Mouse (Mus musculus) 416B (cell line): ENCODE results near the gene Gm3127.
"Not testable (repeated sequence)": the region's sequence is repeated elsewhere in the genome, so short reads cannot be mapped to it uniquely, and the experiment has no call there.

Experiments
- DNase-seq: peaks from one replicate; pipeline ENCODE4 v3.0.0; 2011; ENCODE audit warnings: low read depth

Gm3127 gene

GRCm38 (mm10) chr14:4164730-4165129 lies at the start of gene Gm3127:
Gm3127 (plus strand) TSS chr14:4165030.
- DNase-seq, result not testable (repeated sequence)

- DNase-seq, result not testable (repeated sequence)
These were observed 23.2 kb upstream of the Gm3127 start for GRCm38 (mm10) chr14:4141646-4142045.

- not testable (repeated sequence) for DNase-seq
These were observed 17.2 kb downstream of the Gm3127 start for GRCm38 (mm10) chr14:4182030-4182429.

- not testable (repeated sequence) for DNase-seq
These were observed 17.8 kb downstream of the Gm3127 start, which contains the start of gene Gm2974 for GRCm38 (mm10) chr14:4182491-4183210. Gm2974 (plus strand) TSS chr14:4182576.

GRCm38 (mm10) chr14:4183375-4183774 lies 18.5 kb downstream of the Gm3127 start:
- DNase-seq, result not testable (repeated sequence)
